Mouse (Mus musculus): Measurements from ENCODE around the gene Zfp445. TPM values are rescaled to one million over a fixed set of nuclear protein-coding genes. Genes with fewer than 3 reads are reported as not detected.

Gene Zfp445
- total RNA-seq, 2 experiments from 2014 or later = 109 to 113 TPM

DNA sequence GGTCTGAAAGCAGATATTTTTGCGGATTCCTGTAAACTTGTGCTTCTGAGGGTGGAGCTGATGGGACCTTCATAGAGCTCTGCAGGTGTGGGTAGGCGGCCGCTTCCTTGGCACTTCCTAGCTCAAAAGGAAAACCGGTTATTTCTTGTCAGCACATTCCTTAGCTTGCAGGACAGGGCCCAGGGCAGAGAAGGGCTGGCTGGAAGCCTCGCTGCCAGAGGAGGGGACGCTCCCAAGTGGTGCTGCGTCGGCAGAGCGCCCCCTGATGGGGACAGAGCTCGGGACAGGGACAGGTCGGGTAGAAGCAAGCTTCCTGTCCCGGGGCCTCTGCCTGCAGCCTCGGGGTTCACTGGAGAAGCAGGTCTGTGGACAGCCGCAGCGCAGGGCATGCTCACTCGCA, 28.1 kb downstream of the Zfp445 start:
- intact Hi-C loops (cut with DNase I) = no loop called here
- DNase-seq = peak; percentile 52 to 73

GRCm38 (mm10) chr9:122837216-122837615, 28.6 kb downstream of the Zfp445 start:
- DNase-seq = no peak
- intact Hi-C loops (cut with DNase I) = no loop called here

GRCm38 (mm10) chr9:122836790-122837189, 29.0 kb downstream of the Zfp445 start:
- intact Hi-C loops (cut with DNase I) = no loop called here
- DNase-seq = peak; percentile 57 to 68

DNA sequence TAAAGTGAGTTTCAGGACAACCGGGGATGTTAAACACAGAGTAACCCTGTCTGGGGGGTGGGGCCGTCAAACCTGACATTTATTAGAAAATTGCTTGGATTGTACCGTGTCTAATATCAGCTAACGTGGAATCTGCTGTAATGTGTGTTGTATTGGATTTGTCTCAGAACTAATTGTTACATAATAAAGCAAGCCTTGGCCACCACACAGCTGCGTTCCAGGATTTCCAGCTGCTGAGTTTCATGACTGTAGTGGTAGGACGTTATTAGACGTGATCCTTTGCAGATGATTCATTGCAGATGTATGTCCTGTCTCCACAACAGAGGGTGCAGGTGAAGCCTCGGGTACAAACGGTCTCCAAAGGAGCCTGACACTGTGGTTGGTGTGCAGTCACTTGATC, 29.7 kb downstream of the Zfp445 start:
- DNase-seq = no peak
- intact Hi-C loops (cut with DNase I) = no loop called here

- intact Hi-C loops (cut with DNase I) = no loop called here
- DNase-seq = no peak
Observed at GRCm38 (mm10) chr9:122829826-122830380, 35.9 kb downstream of the Zfp445 start.

DNA sequence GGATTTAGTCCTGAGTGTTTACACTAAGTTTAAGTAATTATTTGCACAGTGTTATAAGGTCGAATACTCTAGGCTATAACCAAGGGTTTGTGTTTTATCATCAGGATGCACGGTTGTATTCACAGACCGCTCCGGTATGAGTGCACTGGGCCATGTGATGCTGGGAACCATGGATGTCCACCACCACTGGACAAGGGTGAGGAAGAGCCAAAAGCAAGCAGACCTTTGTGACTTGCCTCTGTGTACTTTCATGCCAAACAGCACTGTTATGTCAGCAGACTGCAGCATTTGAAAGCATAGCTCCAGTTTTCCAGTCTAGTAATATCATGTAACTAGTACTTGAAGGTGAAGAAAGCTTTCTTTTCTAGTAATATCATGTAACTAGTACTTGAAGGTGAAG, 39.1 kb downstream of the Zfp445 start:
- intact Hi-C loops (cut with DNase I) = no loop called here
- no peak for DNase-seq

DNA sequence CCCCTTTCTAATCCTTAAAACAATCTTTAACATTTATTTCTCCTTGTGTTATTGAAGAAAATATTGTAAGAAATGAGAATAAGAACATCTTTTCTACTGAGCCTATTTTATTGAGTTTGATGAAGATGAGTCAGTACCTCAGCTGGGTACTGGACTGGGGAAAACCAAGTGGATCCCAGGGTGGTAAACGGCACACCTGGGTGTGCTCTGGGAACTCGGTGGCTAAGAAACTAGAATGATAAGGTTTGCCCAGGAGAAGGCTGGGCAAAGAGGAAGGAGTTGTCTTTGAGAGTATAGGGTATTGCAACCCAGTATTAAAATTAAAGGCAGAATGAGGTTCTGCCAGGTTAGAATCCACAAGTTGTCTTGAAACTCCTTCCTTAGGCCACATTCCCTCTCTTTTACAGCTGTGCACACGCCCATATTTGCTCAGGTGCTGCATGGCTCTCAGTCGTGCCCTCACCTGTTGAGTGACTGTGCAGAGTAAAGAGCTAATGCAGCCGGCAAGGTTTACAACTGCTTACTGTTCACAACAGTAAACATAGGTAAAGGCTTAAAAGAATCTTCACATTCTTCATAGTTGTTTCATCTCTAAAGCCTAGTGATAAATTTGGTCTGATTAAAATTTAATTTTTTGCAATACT, 42.3 kb downstream of the Zfp445 start:
- no peak for DNase-seq
- intact Hi-C loops (cut with DNase I) = no loop called here

DNA sequence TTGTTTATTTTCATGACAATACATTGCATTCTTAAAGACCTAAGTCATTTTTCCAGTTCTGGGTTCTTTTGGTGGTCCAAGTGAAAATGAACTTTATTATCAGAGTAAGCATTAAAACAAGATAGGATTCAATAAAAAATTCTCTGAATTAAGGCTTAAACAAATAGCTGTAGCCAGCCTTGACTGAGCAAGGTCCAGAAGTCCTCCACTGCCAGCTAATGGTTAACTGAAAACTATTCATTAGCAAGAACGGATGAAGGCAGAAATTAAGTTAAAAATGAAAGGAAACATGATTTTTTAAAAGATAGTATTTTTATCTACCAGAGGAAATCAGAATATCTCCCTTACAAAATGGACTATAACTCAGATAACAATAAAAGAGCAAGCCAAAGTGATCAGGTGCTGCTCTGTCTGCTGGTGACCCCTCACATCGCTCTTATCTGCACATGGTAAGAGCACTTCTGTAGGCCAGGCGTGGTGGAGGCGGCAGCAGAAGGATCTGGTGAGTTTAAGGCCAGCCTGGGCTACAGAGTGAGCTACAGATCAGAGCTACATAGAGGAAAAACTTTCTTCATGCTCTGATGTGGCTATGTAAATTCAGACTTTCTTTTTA, 50.5 kb downstream of the Zfp445 start:
- intact Hi-C loops (cut with DNase I) = no loop called here
- no peak for DNase-seq

DNA sequence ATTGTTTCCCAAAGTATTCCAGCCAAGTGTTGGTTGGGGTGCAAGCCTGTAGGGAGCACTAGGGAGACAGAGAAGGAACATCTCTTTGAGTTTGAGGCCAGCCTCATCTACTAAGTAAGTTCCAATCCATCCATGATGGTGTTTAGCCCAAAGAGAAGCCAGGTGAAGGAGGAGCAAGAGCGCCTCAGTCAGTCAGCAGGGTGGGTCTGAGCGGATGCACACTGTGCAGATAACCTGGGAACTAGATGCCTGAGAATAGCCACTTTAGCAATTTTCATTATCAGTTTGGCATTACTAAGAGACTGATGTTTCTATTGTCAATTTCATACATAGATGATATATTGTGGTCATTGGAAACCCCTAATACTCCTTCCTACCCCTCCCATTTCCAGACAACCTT, 51.0 kb downstream of the Zfp445 start:
- DNase-seq = no peak
- intact Hi-C loops (cut with DNase I) = no loop called here

GRCm38 (mm10) chr9:122812386-122812785, 53.4 kb downstream of the Zfp445 start:
- intact Hi-C loops (cut with DNase I) = no loop called here
- no peak for DNase-seq

GRCm38 (mm10) chr9:122810212-122810611, 55.6 kb downstream of the Zfp445 start:
- peak; percentile 7 to 29 for DNase-seq
- intact Hi-C loops (cut with DNase I) = no loop called here

DNA sequence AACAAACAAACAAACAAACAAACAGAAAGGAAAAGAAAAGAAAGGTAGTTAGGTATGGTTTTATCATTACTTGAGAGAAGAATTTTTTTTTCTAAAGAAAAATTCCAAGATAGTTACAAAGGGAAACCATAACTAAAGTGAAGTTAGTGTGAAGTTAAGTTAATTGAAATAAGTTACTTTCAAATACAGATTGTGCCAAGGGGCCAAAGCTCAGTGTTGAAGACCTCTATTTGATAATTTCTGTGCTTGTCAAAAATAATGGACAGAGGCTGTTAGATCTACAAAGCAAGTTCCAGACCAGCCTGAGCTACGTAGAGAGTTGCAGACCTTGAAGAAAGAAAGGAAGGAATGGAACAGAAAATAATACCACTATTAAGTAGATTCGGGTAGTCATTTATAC, 58.6 kb downstream of the Zfp445 start:
- intact Hi-C loops (cut with DNase I) = loop anchor here (5.0 kb wide), 1 partner anchor 40 kb away; no protein-coding TSS in a partner anchor

GRCm38 (mm10) chr9:122805845-122806341, 59.9 kb downstream of the Zfp445 start:
- no peak for DNase-seq
- intact Hi-C loops (cut with DNase I) = loop anchor here (2.0 to 5.0 kb wide), 3 partner anchors 41 to 145 kb away; partner anchors contain the start of genes 1110059G10Rik and Kif15

More for the DNA sequence above, 58.6 kb downstream of the Zfp445 start:
- no peak for DNase-seq

GRCm38 (mm10) chr9:122805053-122805844, 60.6 kb downstream of the Zfp445 start, which contains the start of gene Tcaim:
Tcaim (plus strand) TSS chr9:122805539.
- DNase-seq = peak; percentile 92
- intact Hi-C loops (cut with DNase I) = loop anchor here (2.0 to 5.0 kb wide), 3 partner anchors 42 to 146 kb away; partner anchors contain the start of genes 1110059G10Rik and Kif15

Other genes starting within 250 kb of the Zfp445 start
- gene Topaz1, start 118.7 kb downstream of the Zfp445 start, total RNA-seq (2021) = not detected
- 10 to 100 TPM; 34.8 to 35.2 TPM for gene Tcaim, start 60.5 kb downstream of the Zfp445 start, total RNA-seq (2021)
- gene Gm35549, start 22.0 kb downstream of the Zfp445 start, total RNA-seq (2021) = not detected
- gene Zkscan7, start 19.7 kb upstream of the Zfp445 start, total RNA-seq (2021) = 1 to 10 TPM; 4.8 to 5.0 TPM
- gene Zfp105, start 57.1 kb upstream of the Zfp445 start, total RNA-seq (2021) = 1 to 10 TPM; 3.0 to 3.1 TPM
- 10 to 100 TPM; 18.4 to 19.2 TPM for gene 1110059G10Rik, start 85.0 kb upstream of the Zfp445 start, total RNA-seq (2021)
- gene Kif15, start 85.0 kb upstream of the Zfp445 start, total RNA-seq (2021) = 1 to 10 TPM; 2.9 to 4.1 TPM
- 10 to 100 TPM; 11.6 to 13.4 TPM for gene Tmem42, start 155.3 kb upstream of the Zfp445 start, total RNA-seq (2021)
- gene Tgm4, start 168.7 kb upstream of the Zfp445 start, total RNA-seq (2021) = not detected
- gene Zdhhc3, start 247.2 kb upstream of the Zfp445 start, total RNA-seq (2021) = 10 to 100 TPM; 43.2 to 45.0 TPM
- gene Exosc7, start 247.2 kb upstream of the Zfp445 start, total RNA-seq (2021) = 10 to 100 TPM; 25.5 to 30.8 TPM